Comparison of ENCODE assay signal across 12 mouse cellular contexts in the genomic region with DNA sequence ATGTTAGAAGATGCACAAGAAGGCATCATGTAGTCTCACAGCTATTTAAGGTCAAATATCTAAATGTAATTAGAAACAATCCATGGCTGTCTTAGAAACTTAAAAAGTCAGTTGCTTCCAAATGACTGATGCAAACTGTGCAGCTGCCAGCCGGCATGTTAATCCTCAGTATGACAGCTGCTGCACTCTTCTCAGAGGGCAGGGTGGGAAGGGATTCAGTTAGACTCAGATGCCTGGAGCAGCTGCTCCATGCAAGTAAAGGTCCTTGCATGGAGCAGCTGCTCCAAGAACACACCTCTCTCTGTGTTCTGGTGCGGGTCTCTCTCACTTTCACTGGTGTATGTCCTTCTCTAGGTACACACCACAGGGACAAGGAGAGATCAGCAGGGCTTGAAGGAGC. TPM values are rescaled to one million over a fixed set of nuclear protein-coding genes. Genes with fewer than 3 reads are reported as not detected.
A peak's percentile ranks its signal among the peaks of the same experiment; 100 is the strongest.
DNase-seq lines count a peak whose midpoint lies in the region; ATAC-seq and TF ChIP-seq lines count a peak whose summit lies in the region.
"Had no signal": no experiment of that assay in that cellular context is flagged by ENCODE, and none has a peak within 500 bp of the region (broad histone marks: within the 10 kb centered on the region; RNA-seq: fewer than 3 reads in every experiment).

No protein-coding gene starts in this region.

- H3K27me3 ChIP-seq in embryonic facial prominence, embryonic 15.5 days, result no peaks in the 10 kb centered on the region
- no peaks in the 10 kb centered on the region for H3K27me3 ChIP-seq in hindbrain, embryonic 13.5 days
- H3K27me3 ChIP-seq in neural tube, embryonic 14.5 days (ENCODE audit: control insufficient read depth, insufficient read depth, low read length), result no peaks in the 10 kb centered on the region

- peak; percentile 41 to 57 for DNase-seq in layer of hippocampus, adult 2 months (ENCODE audit: low spot score in 2 of 2)
- DNase-seq in layer of hippocampus, adult 9-10 months (ENCODE audit: low spot score), result no peak
- DNase-seq in lung, adult 2 months, result no peak
- DNase-seq in right cerebral cortex, postnatal 25 days, result no peak
- DNase-seq in lung, postnatal 14 days, result no peak
- DNase-seq: cerebellum, postnatal 25 days; heart, adult 2 months had no signal

- TF ChIP-seq CTCF in layer of hippocampus, adult 2 months (conservative IDR thresholded peaks at IDR 0.05), result no peak
- TF ChIP-seq CTCF in lung, adult 2 months (IDR thresholded peaks at IDR 0.05; ENCODE audit: insufficient read depth, low read length), result no peak

- TF ChIP-seq POLR2A in lung, adult 2 months (IDR thresholded peaks at IDR 0.05; ENCODE audit: borderline replicate concordance, extremely low read depth, low read depth, low read length), result no peak

- ATAC-seq in embryonic facial prominence, embryonic 15.5 days (ENCODE audit: insufficient number of reproducible peaks, low FRiP score, low TSS enrichment, low read depth), result peak; percentile 73; the same call in 1 of the 2 replicates
- ATAC-seq in hindbrain, embryonic 13.5 days (ENCODE audit: low FRiP score), result peak; percentile 62; the same call in 1 of the 2 replicates
- ATAC-seq in neural tube, embryonic 14.5 days (ENCODE audit: low read depth), result peak; percentile 56; the same call in 1 of the 2 replicates

- H3K27ac ChIP-seq in layer of hippocampus, adult 2 months, result peak overlapping the region; percentile 91
- 0 out of 2 replicates have a peak overlapping the region, but pooled peaks have one; percentile 6 for H3K27ac ChIP-seq in embryonic facial prominence, embryonic 15.5 days (replicated peaks)
- no peak overlapping the region for H3K27ac ChIP-seq in hindbrain, embryonic 13.5 days
- no peak overlapping the region for H3K27ac ChIP-seq in neural tube, embryonic 14.5 days (ENCODE audit: low read depth, low read length)
- H3K27ac ChIP-seq: heart, adult 2 months had no signal

- H3K9ac ChIP-seq in embryonic facial prominence, embryonic 15.5 days, result no peak overlapping the region
- H3K9ac ChIP-seq in hindbrain, embryonic 13.5 days, result no peak overlapping the region
- no peak overlapping the region for H3K9ac ChIP-seq in neural tube, embryonic 14.5 days (replicated peaks; ENCODE audit: low read depth, low read length)

- no peaks in the 10 kb centered on the region for H3K9me3 ChIP-seq in embryonic facial prominence, embryonic 15.5 days (replicated peaks)
- H3K9me3 ChIP-seq in hindbrain, embryonic 13.5 days, result no peaks in the 10 kb centered on the region
- no peaks in the 10 kb centered on the region for H3K9me3 ChIP-seq in neural tube, embryonic 14.5 days (ENCODE audit: control insufficient read depth, low read length)

- no peak overlapping the region for H3K4me3 ChIP-seq in layer of hippocampus, adult 2 months
- H3K4me3 ChIP-seq in embryonic facial prominence, embryonic 15.5 days (replicated peaks), result no peak overlapping the region
- no peak overlapping the region for H3K4me3 ChIP-seq in hindbrain, embryonic 13.5 days
- H3K4me3 ChIP-seq in neural tube, embryonic 14.5 days (ENCODE audit: low read depth, low read length), result no peak overlapping the region
- H3K4me3 ChIP-seq in lung, adult 2 months (replicated peaks; ENCODE audit: extremely low read depth, low read depth, low read length), result no peak overlapping the region
- H3K4me3 ChIP-seq: heart, adult 2 months had no signal

- WGBS in embryonic facial prominence, embryonic 15.5 days, result 38% methylated on average over 2 of the region's 2 CpGs
- 35% methylated on average over 2 of the region's 2 CpGs for WGBS in hindbrain, embryonic 13.5 days
- WGBS in neural tube, embryonic 14.5 days, result 38% methylated on average over 2 of the region's 2 CpGs
- WGBS in lung, adult 2 months, result 56% methylated on average over 2 of the region's 2 CpGs

- H3K4me2 ChIP-seq in embryonic facial prominence, embryonic 15.5 days (replicated peaks), result no peak overlapping the region
- H3K4me2 ChIP-seq in hindbrain, embryonic 13.5 days, result no peak overlapping the region
- H3K4me2 ChIP-seq in neural tube, embryonic 14.5 days (ENCODE audit: low read depth, low read length), result no peak overlapping the region

- H3K4me1 ChIP-seq in embryonic facial prominence, embryonic 15.5 days, result no peaks in the 10 kb centered on the region
- peaks cover 6% of the 10 kb centered on the region; the same call in 1 of the 2 replicates for H3K4me1 ChIP-seq in hindbrain, embryonic 13.5 days (replicated peaks)
- H3K4me1 ChIP-seq in neural tube, embryonic 14.5 days (ENCODE audit: control insufficient read depth, insufficient read depth, low read length), result no peaks in the 10 kb centered on the region
- no peaks in the 10 kb centered on the region for H3K4me1 ChIP-seq in lung, adult 2 months (ENCODE audit: control insufficient read depth, insufficient read depth, low read length)

- H3K36me3 ChIP-seq in embryonic facial prominence, embryonic 15.5 days, result no peaks in the 10 kb centered on the region
- H3K36me3 ChIP-seq in hindbrain, embryonic 13.5 days, result no peaks in the 10 kb centered on the region
- H3K36me3 ChIP-seq in neural tube, embryonic 14.5 days (ENCODE audit: control insufficient read depth, insufficient read depth, low read length), result no peaks in the 10 kb centered on the region

RNA-seq across cellular contexts. Expression of a gene that starts 51.2 kb away (rescaled TPM):
- 1 to 10 TPM; 2.4 to 3.1 TPM for total RNA-seq in layer of hippocampus, adult 2 months (2021)
- 0.24 and 0.38 TPM in 2 replicates for polyA plus RNA-seq in embryonic facial prominence, embryonic 15.5 days (2015; fragmentation: Nextera tagmentation; extraction: Ambion mirVana)
- polyA plus RNA-seq in hindbrain, embryonic 13.5 days (2015; fragmentation: Nextera tagmentation; extraction: Ambion mirVana), result 0.32 and 0.58 TPM in 2 replicates
- 0.73 and 1.3 TPM in 2 replicates for polyA plus RNA-seq in neural tube, embryonic 14.5 days (2014; fragmentation: Nextera tagmentation; extraction: Ambion mirVana)
- polyA plus RNA-seq in lung, adult 2 months (2012; rRNA removed), result 0.20 and 0.23 TPM in 2 replicates
- total RNA-seq: megakaryocyte progenitor cell, adult 5-6 weeks had no signal
- polyA plus RNA-seq: liver, adult 2 months had no signal

Comparison
In these comparisons a context has a peak if more than half of its experiments do, and no peak if none do; other contexts are left out.
1. DNase-seq: peak in layer of hippocampus, adult 2 months (2 of 2); none in layer of hippocampus, adult 9-10 months (single experiment), lung, adult 2 months (single experiment), right cerebral cortex, postnatal 25 days (single experiment) and lung, postnatal 14 days (single experiment).
2. H3K27ac ChIP-seq: peak in layer of hippocampus, adult 2 months (single experiment) and embryonic facial prominence, embryonic 15.5 days (single experiment); none in hindbrain, embryonic 13.5 days (single experiment) and neural tube, embryonic 14.5 days (single experiment).
3. Peak in every context shown above with its lines, with median percentiles within 50 percentile points of each other: ATAC-seq.